Comparison of ENCODE assay signal across 9 mouse cellular contexts in the genomic region with DNA sequence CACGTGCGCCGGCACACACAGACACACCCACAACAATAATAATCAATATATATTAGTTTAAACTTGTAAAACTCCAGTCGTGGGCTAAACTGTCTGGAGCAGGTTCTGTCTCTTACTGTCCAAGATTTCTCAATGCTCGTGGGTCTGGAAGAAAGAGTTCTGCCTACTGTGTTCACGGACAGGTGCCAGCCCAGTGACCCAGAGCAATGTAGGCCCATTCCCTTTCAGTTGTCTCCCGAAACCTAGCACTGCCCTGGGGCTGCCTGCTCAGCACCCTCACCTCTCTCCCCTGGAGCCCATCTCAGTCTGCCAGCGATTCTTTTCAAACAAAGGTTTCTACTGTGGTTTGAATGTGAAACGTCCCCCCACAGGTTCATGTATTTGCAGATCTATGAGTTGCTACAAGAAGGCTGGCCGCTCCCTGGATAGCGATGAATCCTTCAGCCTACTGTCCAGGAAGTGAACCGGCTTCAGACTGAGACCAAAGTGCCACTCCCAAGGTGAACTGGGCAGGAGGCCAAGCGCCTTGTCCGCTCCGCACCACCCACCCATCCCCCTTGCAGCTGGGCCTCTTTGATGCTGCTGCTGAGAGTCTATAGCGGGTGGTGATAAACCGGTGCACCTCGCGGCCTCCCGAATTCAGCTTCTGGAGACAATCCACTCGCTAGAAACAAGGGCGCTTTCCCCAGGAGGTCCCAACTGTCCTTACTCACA. TPM values are rescaled to one million over a fixed set of nuclear protein-coding genes. Genes with fewer than 3 reads are reported as not detected.
DNase-seq lines count a peak whose midpoint lies in the region; ATAC-seq lines count a peak whose summit lies in the region.
"Had no signal": no experiment of that assay in that cellular context is flagged by ENCODE, and none has a peak within 500 bp of the region (broad histone marks: within the 10 kb centered on the region; RNA-seq: fewer than 3 reads in every experiment).

No protein-coding gene starts in this region.

- no peak for ATAC-seq in frontal cortex, adult (ENCODE audit: low TSS enrichment)
- ATAC-seq: hindbrain, embryonic 16.5 days had no signal

- DNase-seq in embryo, embryonic 9.5 days (ENCODE audit: extremely low spot score): peak; percentile 5
- DNase-seq in embryo, embryonic 10 days (ENCODE audit: low spot score): no peak
- DNase-seq in retina, postnatal 1 day: peak; percentile 27
- no peak for DNase-seq in retina, embryonic 14.5 days (ENCODE audit: low spot score)
- peak; percentile 81 to 93 for DNase-seq in kidney, postnatal 36 days
- peak; percentile 68 for DNase-seq in yolk sac, embryonic 10.5 days (ENCODE audit: low spot score)
- no peak for DNase-seq in gastrocnemius, postnatal 10 days

RNA-seq across cellular contexts. Expression of a gene that starts 36.5 kb away (rescaled TPM):
- total RNA-seq in gastrocnemius, postnatal 10 days (2021): not detected

RNA-seq across cellular contexts. Expression of a gene that starts 44.6 kb away (rescaled TPM):
- not detected for total RNA-seq in gastrocnemius, postnatal 10 days (2021)

RNA-seq across cellular contexts. Expression of a gene that starts 52.8 kb away (rescaled TPM):
- total RNA-seq in gastrocnemius, postnatal 10 days (2021): not detected

Comparison
In these comparisons a context has a peak if more than half of its experiments do, and no peak if none do; other contexts are left out.
1. DNase-seq: peak in embryo, embryonic 9.5 days (single experiment), retina, postnatal 1 day (single experiment), kidney, postnatal 36 days (2 of 2) and yolk sac, embryonic 10.5 days (single experiment); none in embryo, embryonic 10 days (single experiment), retina, embryonic 14.5 days (single experiment) and gastrocnemius, postnatal 10 days (single experiment).